Mouse (Mus musculus) forebrain, embryonic 14.5 days (tissue): ENCODE measurements at regions not wholly inside any gene's neighbourhood (a gene's known extent, or its start where the extent isn't known, plus 50 kb on each side); places are given as distances from the start of the nearest gene placed in this dataset.

Experiments used
- ATAC-seq: fragments of 200-750 bp; cut with Nextera tagmentation; 2 replicates; pipeline ENCODE4 v1.8.0; 2017; ENCODE audit warnings: mild to moderate bottlenecking, moderate library complexity
- DNase-seq: peaks from one replicate; pipeline ENCODE4 v3.0.0-alpha.2; 2015; ENCODE audit warnings: low spot score
- H3K27ac ChIP-seq: fragments of 300-500 bp; sonication (generic); 2 replicates; pipeline ENCODE4 v1.5.1; 2014; ENCODE audit warnings: low read depth, mild to moderate bottlenecking, control low read depth, low read length, moderate library complexity
- H3K27me3 ChIP-seq: fragments of 300-500 bp; sonication (generic); replicated peaks from 2 replicates; pipeline ENCODE4 v1.6.1; 2014; ENCODE audit warnings: low read length, control low read depth, mixed read lengths; ENCODE audit not compliant: control insufficient read depth, insufficient read depth
- H3K36me3 ChIP-seq: fragments of 300-500 bp; sonication (generic); 2 replicates; pipeline ENCODE4 v1.6.1; 2014; ENCODE audit warnings: low read length, control low read depth; ENCODE audit not compliant: control insufficient read depth, insufficient read depth
- H3K4me1 ChIP-seq: fragments of 300-500 bp; sonication (generic); 2 replicates; pipeline ENCODE4 v1.6.1; 2014; ENCODE audit warnings: antibody characterized with exemption, low read length, control low read depth; ENCODE audit not compliant: control insufficient read depth, insufficient read depth
- H3K4me2 ChIP-seq: fragments of 300-500 bp; sonication (generic); 2 replicates; pipeline ENCODE4 v1.6.1; 2014; ENCODE audit warnings: mild to moderate bottlenecking, control low read depth, low read length
- H3K4me3 ChIP-seq: fragments of 300-500 bp; sonication (generic); 2 replicates; pipeline ENCODE4 v1.5.1; 2014; ENCODE audit warnings: low read depth, low read length, control low read depth
- H3K9ac ChIP-seq: fragments of 300-500 bp; sonication (generic); 2 replicates; pipeline ENCODE4 v1.6.1; 2014; ENCODE audit warnings: mild to moderate bottlenecking, low read length, control low read depth, moderate library complexity
- H3K9me3 ChIP-seq: fragments of 300-500 bp; sonication (generic); replicated peaks from 2 replicates; pipeline ENCODE4 v1.6.1; 2016; ENCODE audit warnings: low read length, control low read depth, mixed read lengths; ENCODE audit not compliant: control insufficient read depth
- WGBS: fragments of 180-500 bp; shearing (Covaris S2); extraction: QIAGEN DNeasy Blood & Tissue Kit; methylation state at CpG from one replicate; pipeline ENCODE4 v1.1.7; 2014; 5-methylcytosine and 5-hydroxymethylcytosine counted together

DNA sequence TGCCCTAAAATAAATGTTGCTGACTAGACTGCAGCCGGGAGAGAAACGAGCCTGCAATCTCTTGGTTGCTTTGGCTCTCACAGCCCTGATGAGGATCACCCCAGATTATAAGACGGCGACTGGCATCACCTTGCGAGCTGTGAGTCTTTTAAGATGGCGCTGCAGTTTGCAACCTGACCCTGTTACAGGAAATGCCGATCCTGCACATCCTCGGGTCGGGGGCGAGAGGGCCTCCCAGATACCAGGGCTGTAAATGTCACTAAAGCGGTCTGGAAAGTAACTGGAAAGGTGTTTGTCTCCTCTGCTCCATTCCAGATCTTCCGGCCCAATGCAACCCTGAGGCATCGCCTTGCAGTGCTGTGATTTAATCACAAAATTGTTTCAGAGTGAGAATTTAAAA lies 53.4 kb downstream of the Cartpt start:
- Histone ChIP-seq H3K9ac (no peak overlapping the region), H3K9me3 (no peaks in the 10 kb centered on the region), H3K4me3 (no peak overlapping the region), H3K27ac (no peak overlapping the region), H3K36me3 (no peaks in the 10 kb centered on the region), H3K27me3 (no peaks in the 10 kb centered on the region), H3K4me2 (no peak overlapping the region), H3K4me1 (no peaks in the 10 kb centered on the region)
- 70% methylated on average over 13 of the region's 13 CpGs for WGBS
- ATAC-seq (no peak), DNase-seq (no peak)

DNA sequence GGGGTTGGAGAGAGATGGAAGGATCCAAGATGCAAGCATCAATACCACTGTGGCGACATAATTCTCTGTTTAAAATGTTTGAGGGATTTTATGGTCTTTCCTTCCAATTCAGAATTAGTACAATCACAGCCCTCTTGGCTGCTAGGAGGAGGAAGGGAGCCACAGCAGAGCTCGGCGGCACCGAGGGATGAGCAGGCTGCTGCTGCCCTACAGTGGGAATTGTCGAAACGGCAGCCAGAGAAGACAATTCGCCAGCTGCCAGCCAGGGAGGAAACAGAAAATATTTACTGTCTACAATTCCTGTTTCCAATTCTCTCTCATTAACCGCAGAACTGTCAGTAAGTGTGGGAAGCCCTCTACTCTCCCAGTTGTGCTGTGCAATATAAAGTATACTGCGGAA lies 58.3 kb downstream of the Cartpt start:
- peak; percentile 81 for DNase-seq
- Histone ChIP-seq H3K4me3 (no peak overlapping the region), H3K27ac (no peak overlapping the region), H3K9me3 (no peaks in the 10 kb centered on the region), H3K36me3 (no peaks in the 10 kb centered on the region), H3K4me1 (no peaks in the 10 kb centered on the region), H3K27me3 (no peaks in the 10 kb centered on the region), H3K4me2 (no peak overlapping the region), H3K9ac (no peak overlapping the region)
- ATAC-seq = peak; percentile 73
- 49% methylated on average over 9 of the region's 9 CpGs for whole genome bisulfite sequencing

DNA sequence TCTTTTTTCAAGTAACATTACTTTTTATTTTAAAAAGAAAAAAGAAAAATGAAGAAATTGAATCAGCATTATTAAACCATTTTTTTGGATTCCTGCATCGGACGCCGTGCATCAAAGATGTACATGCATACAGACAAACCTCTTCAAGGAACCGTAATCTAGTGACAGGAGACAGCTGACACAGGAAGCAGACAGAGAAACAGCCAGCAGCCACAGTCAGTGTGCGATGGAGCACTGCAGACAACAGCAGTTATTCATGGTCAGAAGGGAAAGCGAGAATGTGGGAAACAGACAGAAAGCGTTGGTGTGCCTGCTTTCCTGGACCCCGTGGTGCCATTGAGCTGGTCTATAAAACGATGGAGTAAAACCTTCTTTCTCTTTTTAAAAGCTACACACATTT lies 61.4 kb downstream of the Cartpt start:
- no peaks in the 10 kb centered on the region for H3K9me3 ChIP-seq
- no peaks in the 10 kb centered on the region for H3K27me3 ChIP-seq
- no peak overlapping the region for H3K9ac ChIP-seq
- H3K4me1 ChIP-seq = no peaks in the 10 kb centered on the region
- no peaks in the 10 kb centered on the region for H3K36me3 ChIP-seq
- no peak for ATAC-seq
- H3K4me3 ChIP-seq = no peak overlapping the region
- DNase-seq = no peak
- WGBS = 78% methylated on average over 9 of the region's 9 CpGs
- H3K27ac ChIP-seq = no peak overlapping the region
- no peak overlapping the region for H3K4me2 ChIP-seq

DNA sequence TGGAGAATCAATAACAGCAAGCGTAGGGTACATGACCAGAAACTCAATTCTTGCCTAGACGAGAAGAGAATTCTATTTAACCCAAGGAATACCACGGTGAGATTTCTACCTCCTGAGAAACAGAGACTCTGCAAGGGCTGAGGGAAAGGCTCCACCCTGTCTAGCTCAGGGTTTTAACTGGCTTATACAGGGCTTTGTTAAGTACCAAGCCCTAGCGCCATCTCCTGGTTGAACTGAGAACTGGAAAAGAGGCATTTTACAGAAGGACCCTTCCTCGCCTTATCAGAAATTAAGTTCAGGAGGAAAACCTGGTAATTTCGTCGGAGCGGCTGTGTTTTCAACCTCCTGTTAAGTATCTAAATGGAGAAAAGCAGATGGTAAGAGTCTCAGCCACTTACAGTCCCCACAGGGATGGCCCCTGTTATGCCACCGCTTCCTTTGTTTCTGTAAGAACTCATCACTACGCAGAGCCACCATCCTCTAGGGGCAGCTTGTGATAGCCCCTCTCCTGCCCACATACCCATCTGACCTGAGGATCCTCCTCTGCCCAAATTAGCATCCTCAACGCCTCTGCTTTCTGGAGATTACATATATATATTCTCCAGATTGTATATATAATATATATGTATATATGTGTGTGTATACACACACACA lies 63.0 kb downstream of the Cartpt start:
- Histone ChIP-seq H3K4me2 (no peak overlapping the region), H3K9me3 (no peaks in the 10 kb centered on the region), H3K9ac (peak overlapping the region; percentile 18; the same call in 1 of the 2 replicates), H3K27ac (no peak overlapping the region), H3K4me1 (no peaks in the 10 kb centered on the region), H3K4me3 (no peak overlapping the region), H3K27me3 (no peaks in the 10 kb centered on the region), H3K36me3 (no peaks in the 10 kb centered on the region)
- ATAC-seq (peak; percentile 89), DNase-seq (peak; percentile 97)
- WGBS = 35% methylated on average over 11 of the region's 11 CpGs

- no peaks in the 10 kb centered on the region for H3K36me3 ChIP-seq
- 73% methylated on average over 6 of the region's 6 CpGs for WGBS
- H3K9me3 ChIP-seq = no peaks in the 10 kb centered on the region
- H3K9ac ChIP-seq = no peak overlapping the region
- no peaks in the 10 kb centered on the region for H3K27me3 ChIP-seq
- no peak overlapping the region for H3K4me3 ChIP-seq
- no peaks in the 10 kb centered on the region for H3K4me1 ChIP-seq
- DNase-seq = no peak
- H3K27ac ChIP-seq = no peak overlapping the region
- ATAC-seq = peak; percentile 38
- no peak overlapping the region for H3K4me2 ChIP-seq
Observed at GRCm38 (mm10) chr13:99837180-99837579, 63.7 kb downstream of the Cartpt start.

- no peaks in the 10 kb centered on the region for H3K27me3 ChIP-seq
- H3K27ac ChIP-seq = no peak overlapping the region
- H3K36me3 ChIP-seq = no peaks in the 10 kb centered on the region
- DNase-seq (no peak), ATAC-seq (no peak)
- H3K4me1 ChIP-seq = no peaks in the 10 kb centered on the region
- no peak overlapping the region for H3K4me3 ChIP-seq
- H3K4me2 ChIP-seq = no peak overlapping the region
- no peaks in the 10 kb centered on the region for H3K9me3 ChIP-seq
- no peak overlapping the region for H3K9ac ChIP-seq
- WGBS = 78% methylated on average over 5 of the region's 5 CpGs
Observed at GRCm38 (mm10) chr13:99836586-99836985, 64.3 kb downstream of the Cartpt start.

- H3K4me3 ChIP-seq = no peak overlapping the region
- 93% methylated on average over 8 of the region's 8 CpGs for WGBS
- H3K27me3 ChIP-seq = no peaks in the 10 kb centered on the region
- ATAC-seq (no peak), DNase-seq (no peak)
- H3K9me3 ChIP-seq = no peaks in the 10 kb centered on the region
- H3K4me2 ChIP-seq = no peak overlapping the region
- no peak overlapping the region for H3K27ac ChIP-seq
- H3K36me3 ChIP-seq = no peaks in the 10 kb centered on the region
- no peak overlapping the region for H3K9ac ChIP-seq
- H3K4me1 ChIP-seq = no peaks in the 10 kb centered on the region
Observed at GRCm38 (mm10) chr13:99835518-99835917, 65.4 kb downstream of the Cartpt start.

- H3K9me3 ChIP-seq = no peaks in the 10 kb centered on the region
Observed at GRCm38 (mm10) chr13:99830080-99830724, 70.7 kb downstream of the Cartpt start.

DNA sequence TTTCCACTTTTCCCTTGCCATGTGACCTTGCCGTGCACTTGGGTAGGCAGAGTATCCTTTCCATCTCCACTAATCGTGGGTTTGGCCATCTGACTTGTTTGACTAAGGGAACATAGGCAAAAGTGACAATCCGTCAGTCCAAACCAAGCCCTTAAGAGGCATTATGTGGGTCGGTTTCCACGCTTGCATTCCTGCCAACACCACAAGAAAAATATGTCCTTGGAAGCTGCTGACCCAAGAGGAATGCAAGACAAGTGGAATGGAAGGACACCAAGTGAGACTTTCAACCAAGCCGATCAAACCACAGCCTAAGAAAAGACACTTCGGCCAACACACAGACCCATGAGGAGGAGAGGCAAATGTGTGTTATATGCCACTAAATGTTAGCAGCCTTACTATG lies 73.3 kb downstream of the Cartpt start:
- Histone ChIP-seq H3K27me3 (no peaks in the 10 kb centered on the region), H3K4me2 (no peak overlapping the region), H3K9ac (no peak overlapping the region), H3K36me3 (no peaks in the 10 kb centered on the region), H3K4me1 (no peaks in the 10 kb centered on the region), H3K4me3 (no peak overlapping the region), H3K27ac (no peak overlapping the region), H3K9me3 (no peaks in the 10 kb centered on the region)
- 88% methylated on average over 7 of the region's 7 CpGs for WGBS
- no peak for ATAC-seq
- DNase-seq = no peak

More at GRCm38 (mm10) chr13:99830080-99830724, 70.7 kb downstream of the Cartpt start:
- Histone ChIP-seq H3K4me1 (no peaks in the 10 kb centered on the region), H3K27ac (no peak overlapping the region), H3K4me2 (no peak overlapping the region), H3K9ac (no peak overlapping the region), H3K4me3 (no peak overlapping the region), H3K36me3 (no peaks in the 10 kb centered on the region), H3K27me3 (no peaks in the 10 kb centered on the region)
- DNase-seq (no peak), ATAC-seq (no peak)
- WGBS = 91% methylated on average over 7 of the region's 7 CpGs
